Mouse (Mus musculus) adrenal gland, postnatal 0 days (tissue): ENCODE measurements around the gene Bche. TPM values are rescaled to one million over a fixed set of nuclear protein-coding genes. Genes with fewer than 3 reads are reported as not detected.

Source experiments
- polyA plus RNA-seq: library from polyadenylated mRNA; unstranded; fragments of >200 nt; fragmentation: Nextera tagmentation; extraction: Ambion mirVana; gene quantifications from 2 replicates; pipeline ENCODE4 v1.2.1, GENCODE M21; 2015

Gene Bche
- 2.3 and 2.5 TPM in 2 replicates for polyA plus RNA-seq

GRCm38 (mm10) chr3:73708410-73708714, at the start of gene Bche:
TSS of gene Bche (minus strand) at chr3:73708415.

